Mouse (Mus musculus): ENCODE data around the gene Pitpna. TPM values are rescaled to one million over a fixed set of nuclear protein-coding genes. Genes with fewer than 3 reads are reported as not detected.

The Pitpna gene
- polyA plus RNA-seq, 1 experiment from 2014 or later, result 69.8 TPM

GRCm38 (mm10) chr11:75660941-75661800, 73.3 kb downstream of the Pitpna start:
- ATAC-seq (replicated peaks; ENCODE audit: low FRiP score, low read depth) (no peak), DNase-seq (ENCODE audit: low spot score) (no peak)
- 81% methylated on average over 21 of the region's 21 CpGs for WGBS
- no peaks in the 10 kb centered on the region for H3K9me3 ChIP-seq (replicated peaks; ENCODE audit: low read length)
- H3K4me1 ChIP-seq (replicated peaks; ENCODE audit: insufficient read depth, low read length), result peaks cover 9% of the 10 kb centered on the region
- H3K4me3 ChIP-seq (replicated peaks; ENCODE audit: low read depth, low read length), result no peak overlapping the region
- H3K27me3 ChIP-seq (ENCODE audit: insufficient read depth, low read length), result no peaks in the 10 kb centered on the region
- H3K9ac ChIP-seq (ENCODE audit: low read depth, low read length), result no peak overlapping the region
- no peak overlapping the region for H3K27ac ChIP-seq
- peaks cover 60% of the 10 kb centered on the region for H3K36me3 ChIP-seq (ENCODE audit: insufficient read depth, low read length)
- no peak for TF ChIP-seq CTCF (IDR thresholded peaks at IDR 0.05; ENCODE audit: low read depth)
- no peak overlapping the region for H3K4me2 ChIP-seq (ENCODE audit: low read length)

DNA sequence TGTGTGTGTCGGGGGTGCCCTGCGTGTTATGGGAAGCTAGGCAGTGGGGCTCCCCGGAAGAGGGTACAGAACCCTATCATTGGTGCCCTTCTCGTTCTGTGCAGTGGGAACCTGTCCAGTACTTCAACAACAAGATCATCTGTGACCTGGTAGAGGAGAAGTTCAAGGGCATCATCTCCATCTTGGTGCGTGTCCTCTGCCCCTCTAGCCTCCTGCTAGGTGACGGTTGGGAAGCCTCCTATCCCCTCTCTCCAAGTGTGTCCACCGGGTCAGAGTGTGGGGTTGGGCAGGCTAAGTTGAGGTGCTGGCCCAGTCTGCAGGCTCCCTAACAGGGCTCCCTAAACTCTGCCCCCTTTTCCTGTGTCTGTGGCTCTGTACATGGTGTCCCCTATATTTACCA, 74.2 kb downstream of the Pitpna start:
- DNase-seq (ENCODE audit: low spot score) (no peak), ATAC-seq (replicated peaks; ENCODE audit: low FRiP score, low read depth) (no peak)
- Histone ChIP-seq H3K9ac (ENCODE audit: low read depth, low read length) (no peak overlapping the region), H3K4me3 (replicated peaks; ENCODE audit: low read depth, low read length) (no peak overlapping the region), H3K36me3 (ENCODE audit: insufficient read depth, low read length) (peaks cover 69% of the 10 kb centered on the region), H3K27ac (no peak overlapping the region), H3K27me3 (ENCODE audit: insufficient read depth, low read length) (no peaks in the 10 kb centered on the region), H3K4me2 (ENCODE audit: low read length) (no peak overlapping the region), H3K9me3 (replicated peaks; ENCODE audit: low read length) (no peaks in the 10 kb centered on the region), H3K4me1 (replicated peaks; ENCODE audit: insufficient read depth, low read length) (no peaks in the 10 kb centered on the region)
- 91% methylated on average over 7 of the region's 7 CpGs for WGBS
- TF ChIP-seq CTCF (IDR thresholded peaks at IDR 0.05; ENCODE audit: low read depth), result no peak

GRCm38 (mm10) chr11:75666296-75666695, 78.4 kb downstream of the Pitpna start:
- Histone ChIP-seq H3K27me3 (ENCODE audit: insufficient read depth, low read length) (no peaks in the 10 kb centered on the region), H3K4me1 (replicated peaks; ENCODE audit: insufficient read depth, low read length) (no peaks in the 10 kb centered on the region), H3K27ac (no peak overlapping the region), H3K4me2 (ENCODE audit: low read length) (no peak overlapping the region), H3K4me3 (replicated peaks; ENCODE audit: low read depth, low read length) (no peak overlapping the region), H3K36me3 (ENCODE audit: insufficient read depth, low read length) (peaks cover 73% of the 10 kb centered on the region), H3K9me3 (replicated peaks; ENCODE audit: low read length) (no peaks in the 10 kb centered on the region), H3K9ac (ENCODE audit: low read depth, low read length) (no peak overlapping the region)
- 93% methylated on average over 6 of the region's 6 CpGs for WGBS
- no peak for DNase-seq (ENCODE audit: low spot score)
- no peak for TF ChIP-seq CTCF (IDR thresholded peaks at IDR 0.05; ENCODE audit: low read depth)
- no peak for ATAC-seq (replicated peaks; ENCODE audit: low FRiP score, low read depth)

DNA sequence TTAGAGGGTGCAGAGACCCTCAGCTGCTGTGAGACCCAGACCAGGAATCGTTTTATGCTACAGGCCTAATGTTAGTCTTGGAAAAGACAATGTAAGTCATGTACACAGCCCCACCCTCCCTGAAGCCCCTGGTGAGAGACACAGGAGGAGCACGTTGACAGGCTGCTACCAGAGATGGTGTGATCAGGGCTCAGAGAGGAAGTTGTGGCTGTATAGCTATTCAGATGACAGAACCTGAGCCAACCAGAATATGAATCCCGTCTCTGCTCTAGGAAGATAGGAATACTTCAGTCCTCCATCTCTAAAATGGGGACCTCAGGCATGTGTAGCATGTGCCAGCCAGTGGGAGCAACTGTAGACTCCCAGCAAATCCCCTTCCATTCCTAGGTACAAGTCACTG, 80.7 kb downstream of the Pitpna start:
- no peak for ATAC-seq (replicated peaks; ENCODE audit: low FRiP score, low read depth)

GRCm38 (mm10) chr11:75669176-75669852, 81.4 kb downstream of the Pitpna start:
- H3K9me3 ChIP-seq (replicated peaks; ENCODE audit: low read length), result no peaks in the 10 kb centered on the region
- no peaks in the 10 kb centered on the region for H3K4me1 ChIP-seq (replicated peaks; ENCODE audit: insufficient read depth, low read length)
- no peak overlapping the region for H3K4me3 ChIP-seq (replicated peaks; ENCODE audit: low read depth, low read length)
- WGBS, result 85% methylated on average over 11 of the region's 11 CpGs
- no peak for TF ChIP-seq CTCF (IDR thresholded peaks at IDR 0.05; ENCODE audit: low read depth)
- no peak overlapping the region for H3K4me2 ChIP-seq (ENCODE audit: low read length)
- ATAC-seq (replicated peaks; ENCODE audit: low FRiP score, low read depth) (no peak), DNase-seq (ENCODE audit: low spot score) (no peak)
- H3K27me3 ChIP-seq (ENCODE audit: insufficient read depth, low read length), result no peaks in the 10 kb centered on the region
- no peak overlapping the region for H3K9ac ChIP-seq (ENCODE audit: low read depth, low read length)
- peaks cover 81% of the 10 kb centered on the region for H3K36me3 ChIP-seq (ENCODE audit: insufficient read depth, low read length)
- no peak overlapping the region for H3K27ac ChIP-seq

More for the DNA sequence above, 80.7 kb downstream of the Pitpna start:
- no peaks in the 10 kb centered on the region for H3K9me3 ChIP-seq (replicated peaks; ENCODE audit: low read length)
- no peak overlapping the region for H3K9ac ChIP-seq (ENCODE audit: low read depth, low read length)
- H3K27ac ChIP-seq, result no peak overlapping the region
- no peak for TF ChIP-seq CTCF (IDR thresholded peaks at IDR 0.05; ENCODE audit: low read depth)
- no peak overlapping the region for H3K4me2 ChIP-seq (ENCODE audit: low read length)
- no peak overlapping the region for H3K4me3 ChIP-seq (replicated peaks; ENCODE audit: low read depth, low read length)
- no peaks in the 10 kb centered on the region for H3K4me1 ChIP-seq (replicated peaks; ENCODE audit: insufficient read depth, low read length)
- no peaks in the 10 kb centered on the region for H3K27me3 ChIP-seq (ENCODE audit: insufficient read depth, low read length)
- 93% methylated on average over 3 of the region's 3 CpGs for WGBS
- DNase-seq (ENCODE audit: low spot score), result no peak
- H3K36me3 ChIP-seq (ENCODE audit: insufficient read depth, low read length), result peaks cover 77% of the 10 kb centered on the region

DNA sequence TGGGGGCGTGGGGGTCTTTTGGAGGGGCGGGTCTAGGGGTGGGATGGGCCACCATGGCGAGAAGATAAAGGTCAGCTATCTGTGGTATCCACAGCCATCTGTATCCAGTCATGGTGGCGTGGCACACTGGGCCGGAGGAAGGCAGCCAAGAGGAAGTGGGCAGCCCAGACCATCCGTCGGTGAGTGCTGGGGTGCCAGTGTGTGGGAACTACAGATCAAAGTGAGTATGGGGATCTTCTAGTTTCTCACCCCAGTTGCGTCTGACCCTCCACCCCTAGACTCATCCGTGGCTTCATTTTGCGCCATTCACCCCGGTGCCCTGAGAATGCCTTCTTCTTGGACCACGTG, 81.9 kb downstream of the Pitpna start:
- WGBS, result 94% methylated on average over 12 of the region's 12 CpGs
- no peak for DNase-seq (ENCODE audit: low spot score)
- no peak overlapping the region for H3K4me2 ChIP-seq (ENCODE audit: low read length)
- no peak overlapping the region for H3K4me3 ChIP-seq (replicated peaks; ENCODE audit: low read depth, low read length)
- H3K27me3 ChIP-seq (ENCODE audit: insufficient read depth, low read length), result no peaks in the 10 kb centered on the region
- no peak for TF ChIP-seq CTCF (IDR thresholded peaks at IDR 0.05; ENCODE audit: low read depth)
- H3K36me3 ChIP-seq (ENCODE audit: insufficient read depth, low read length), result peaks cover 81% of the 10 kb centered on the region
- H3K27ac ChIP-seq, result no peak overlapping the region
- H3K4me1 ChIP-seq (replicated peaks; ENCODE audit: insufficient read depth, low read length), result no peaks in the 10 kb centered on the region
- no peak for ATAC-seq (replicated peaks; ENCODE audit: low FRiP score, low read depth)
- H3K9ac ChIP-seq (ENCODE audit: low read depth, low read length), result no peak overlapping the region
- no peaks in the 10 kb centered on the region for H3K9me3 ChIP-seq (replicated peaks; ENCODE audit: low read length)

All from kidney, postnatal 0 days (tissue).